Mouse (Mus musculus) intestine, postnatal 0 days (tissue): Measurements from ENCODE around the gene Snx21. TPM values are rescaled to one million over a fixed set of nuclear protein-coding genes. Genes with fewer than 3 reads are reported as not detected.
"Not testable (repeated sequence)": the region's sequence is repeated elsewhere in the genome, so short reads cannot be mapped to it uniquely, and the experiment has no call there.

Source experiments
- ATAC-seq: fragments of 200-750 bp; cut with Nextera tagmentation; 2 replicates; pipeline ENCODE4 v1.8.0; 2017; ENCODE audit warnings: mild to moderate bottlenecking, moderate TSS enrichment, moderate library complexity
- H3K27ac ChIP-seq: fragments of 300-500 bp; sonication (generic); 2 replicates; pipeline ENCODE4 v1.5.1; 2014; ENCODE audit warnings: mild to moderate bottlenecking, low read depth, low read length, moderate library complexity
- H3K27me3 ChIP-seq: fragments of 300-500 bp; sonication (generic); replicated peaks from 2 replicates; pipeline ENCODE4 v1.6.1; 2014; ENCODE audit warnings: low read length, mixed read lengths; ENCODE audit not compliant: control insufficient read depth, insufficient read depth
- H3K36me3 ChIP-seq: fragments of 300-500 bp; sonication (generic); 2 replicates; pipeline ENCODE4 v1.6.1; 2014; ENCODE audit warnings: mild to moderate bottlenecking, moderate library complexity; ENCODE audit not compliant: control insufficient read depth, insufficient read depth
- H3K4me1 ChIP-seq: fragments of 300-500 bp; sonication (generic); replicated peaks from 2 replicates; pipeline ENCODE4 v1.6.1; 2014; ENCODE audit warnings: antibody characterized with exemption, low read length, mixed read lengths; ENCODE audit not compliant: control insufficient read depth, insufficient read depth
- H3K4me2 ChIP-seq: fragments of 300-500 bp; sonication (generic); replicated peaks from 2 replicates; pipeline ENCODE4 v1.6.1; 2014; ENCODE audit warnings: low read depth, mild to moderate bottlenecking, moderate library complexity
- H3K4me3 ChIP-seq: fragments of 300-500 bp; sonication (generic); 2 replicates; pipeline ENCODE4 v1.5.1; 2014; ENCODE audit warnings: low read depth, low read length
- H3K9ac ChIP-seq: fragments of 300-500 bp; sonication (generic); 2 replicates; pipeline ENCODE4 v1.6.1; 2014; ENCODE audit warnings: mild to moderate bottlenecking, low read depth, low read length
- H3K9me3 ChIP-seq: fragments of 300-500 bp; sonication (generic); 2 replicates; pipeline ENCODE4 v1.6.1; 2016; ENCODE audit warnings: mixed run types; ENCODE audit not compliant: control insufficient read depth
- CTCF ChIP-seq: sonication (generic); IDR thresholded peaks from 2 replicates; pipeline ENCODE4 v1.5.1; 2016; ENCODE audit warnings: low read depth, mild to moderate bottlenecking, control low read depth, antibody characterized with exemption, moderate library complexity
- WGBS: fragments of 180-500 bp; shearing (Covaris S2); extraction: QIAGEN DNeasy Blood & Tissue Kit; methylation state at CpG from one replicate; pipeline ENCODE4 v1.1.7; 2014; 5-methylcytosine and 5-hydroxymethylcytosine counted together
- polyA plus RNA-seq: library from polyadenylated mRNA; unstranded; fragments of >200 nt; fragmentation: Nextera tagmentation; extraction: Ambion mirVana; gene quantifications from 2 replicates; pipeline ENCODE4 v1.2.1, GENCODE M21; 2015

The Snx21 gene
- polyA plus RNA-seq, 1 experiment from 2014 or later: 12.5 TPM

DNA sequence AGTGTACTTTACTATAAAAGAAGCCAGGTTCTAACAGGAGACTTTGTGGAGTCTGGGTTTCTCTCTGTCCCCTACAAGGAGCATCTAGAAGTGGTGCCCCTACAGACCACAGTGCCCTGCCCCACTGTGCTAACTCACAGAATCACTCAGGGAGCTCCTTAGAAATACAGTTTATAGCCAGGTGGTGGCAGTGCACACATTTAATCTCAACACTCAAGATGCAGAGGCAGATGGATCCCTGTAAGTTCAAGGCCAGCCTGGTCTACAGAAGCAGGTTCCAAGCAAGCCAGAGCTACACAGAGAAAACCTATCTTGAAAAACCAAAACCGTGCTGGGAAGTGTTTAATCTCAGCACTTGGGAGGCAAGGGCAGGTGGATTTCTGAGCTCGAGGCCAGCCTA lies 8.1 kb downstream of the Snx21 start:
- ATAC-seq: no peak
- peaks cover 76% of the 10 kb centered on the region for H3K36me3 ChIP-seq

DNA sequence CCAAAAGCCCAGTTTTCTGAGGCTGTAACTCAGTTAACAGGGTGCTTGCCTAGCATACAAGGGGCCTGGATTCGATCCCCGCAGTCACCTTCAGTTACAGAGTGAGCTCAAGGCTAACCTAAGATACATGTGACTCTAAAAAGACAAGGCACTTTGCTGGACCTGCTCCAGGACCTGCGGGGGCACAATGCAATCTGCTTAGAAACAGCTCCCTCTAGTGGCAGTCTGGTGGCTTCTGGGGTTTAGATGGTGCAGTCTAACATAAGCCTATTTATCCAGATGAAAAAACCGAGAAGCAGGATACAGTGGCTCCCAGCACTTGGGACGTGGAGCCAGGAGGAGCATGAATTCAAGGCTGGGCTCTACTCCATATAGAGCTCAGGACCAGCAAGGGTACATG lies 8.7 kb downstream of the Snx21 start:
- Histone ChIP-seq H3K36me3 (peaks cover 73% of the 10 kb centered on the region), H3K4me2 (no peak overlapping the region), H3K4me3 (no peak overlapping the region), H3K4me1 (no peaks in the 10 kb centered on the region), H3K27me3 (no peaks in the 10 kb centered on the region), H3K27ac (no peak overlapping the region), H3K9me3 (no peaks in the 10 kb centered on the region), H3K9ac (no peak overlapping the region)
- peak; percentile 44; the same call in 1 of the 2 replicates for ATAC-seq
- 20% methylated on average over 5 of the region's 5 CpGs for WGBS
- TF ChIP-seq CTCF: peak; percentile 92

More for the DNA sequence above, 8.1 kb downstream of the Snx21 start:
- 91% methylated on average over 2 of the region's 2 CpGs for WGBS
- H3K9me3 ChIP-seq: no peaks in the 10 kb centered on the region
- H3K4me3 ChIP-seq: no peak overlapping the region
- H3K4me2 ChIP-seq: no peak overlapping the region
- H3K9ac ChIP-seq: no peak overlapping the region
- H3K27me3 ChIP-seq: no peaks in the 10 kb centered on the region
- peak; percentile 28; the same call in 1 of the 2 replicates for TF ChIP-seq CTCF
- H3K27ac ChIP-seq: no peak overlapping the region
- H3K4me1 ChIP-seq: no peaks in the 10 kb centered on the region

- no peak for ATAC-seq
- Histone ChIP-seq H3K4me3 (no peak overlapping the region), H3K9me3 (no peaks in the 10 kb centered on the region), H3K36me3 (peaks cover 78% of the 10 kb centered on the region), H3K27me3 (no peaks in the 10 kb centered on the region), H3K9ac (no peak overlapping the region), H3K4me2 (no peak overlapping the region), H3K4me1 (no peaks in the 10 kb centered on the region), H3K27ac (no peak overlapping the region)
- 76% methylated on average over 4 of the region's 4 CpGs for WGBS
- TF ChIP-seq CTCF: no peak
Observed at GRCm38 (mm10) chr2:164795868-164796267, 10.2 kb downstream of the Snx21 start.

DNA sequence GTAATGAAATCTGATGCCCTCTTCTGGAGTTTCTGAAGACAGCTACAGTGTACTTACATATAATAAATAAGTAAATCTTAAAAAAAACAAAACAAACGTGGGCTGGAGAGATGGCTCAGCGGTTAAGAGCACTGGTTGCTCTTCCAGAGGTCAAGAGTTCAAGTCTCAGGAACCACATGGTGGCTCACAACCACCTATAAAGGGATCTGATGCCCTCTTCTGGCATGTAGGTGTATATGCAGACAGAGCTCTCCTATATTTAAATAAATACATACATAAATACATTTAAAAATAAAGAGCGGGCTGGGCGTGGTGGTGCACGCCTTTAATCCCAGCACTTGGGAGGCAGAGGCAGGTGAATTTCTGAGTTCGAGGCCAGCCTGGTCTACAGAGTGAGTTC lies 12.9 kb downstream of the Snx21 start:
- not testable (repeated sequence) for ATAC-seq, H3K4me2 ChIP-seq, H3K4me1 ChIP-seq, H3K9ac ChIP-seq, H3K27me3 ChIP-seq, H3K27ac ChIP-seq, H3K9me3 ChIP-seq, H3K4me3 ChIP-seq
- 78% methylated on average over 6 of the region's 6 CpGs for WGBS
- TF ChIP-seq CTCF: peak; percentile 59
- H3K36me3 ChIP-seq: peaks cover 68% of the 10 kb centered on the region

- no peak for TF ChIP-seq CTCF
- Histone ChIP-seq H3K27me3 (no peaks in the 10 kb centered on the region), H3K27ac (no peak overlapping the region), H3K4me3 (no peak overlapping the region), H3K4me1 (no peaks in the 10 kb centered on the region), H3K4me2 (no peak overlapping the region), H3K9ac (no peak overlapping the region), H3K36me3 (peaks cover 54% of the 10 kb centered on the region), H3K9me3 (no peaks in the 10 kb centered on the region)
- ATAC-seq: no peak
- WGBS: 85% methylated on average over 13 of the region's 13 CpGs
Observed at GRCm38 (mm10) chr2:164800252-164801004, 14.8 kb downstream of the Snx21 start.

- 49% methylated on average over 16 of the region's 16 CpGs for WGBS
Observed at GRCm38 (mm10) chr2:164803201-164803920, 17.7 kb downstream of the Snx21 start.

More at GRCm38 (mm10) chr2:164803201-164803920, 17.7 kb downstream of the Snx21 start:
- H3K4me3 ChIP-seq: peak overlapping the region; percentile 80
- H3K27ac ChIP-seq: peak overlapping the region; percentile 85
- H3K27me3 ChIP-seq: no peaks in the 10 kb centered on the region
- no peaks in the 10 kb centered on the region for H3K4me1 ChIP-seq
- H3K4me2 ChIP-seq: peak overlapping the region; percentile 87
- TF ChIP-seq CTCF: no peak
- 0 out of 2 replicates have a peak, but pooled peaks have one; percentile 17 for ATAC-seq
- H3K9me3 ChIP-seq: no peaks in the 10 kb centered on the region
- peak overlapping the region; percentile 74 for H3K9ac ChIP-seq
- H3K36me3 ChIP-seq: peaks cover 28% of the 10 kb centered on the region
